Mouse (Mus musculus) olfactory bulb, adult 2 months (tissue): ENCODE measurements at regions not wholly inside any gene's neighbourhood (a gene's known extent, or its start where the extent isn't known, plus 50 kb on each side); places are given as distances from the start of the nearest gene placed in this dataset.

ENCODE experiments used
- H3K27ac ChIP-seq: fragments of 200-500 bp; 2 replicates; pipeline ENCODE4 v1.5.1; 2012; ENCODE audit warnings: low read depth, low read length; ENCODE audit not compliant: insufficient read depth
- H3K4me1 ChIP-seq: fragments of 200-500 bp; 2 replicates; pipeline ENCODE4 v1.6.1; 2012; ENCODE audit warnings: low read length; ENCODE audit not compliant: control insufficient read depth, insufficient read depth
- H3K4me3 ChIP-seq: fragments of 200-500 bp; 2 replicates; pipeline ENCODE4 v1.5.1; 2012; ENCODE audit warnings: mild to moderate bottlenecking, low read depth, low read length, moderate library complexity; ENCODE audit not compliant: insufficient read depth
- CTCF ChIP-seq: fragments of 200-500 bp; IDR thresholded peaks from 2 replicates; pipeline ENCODE4 v1.5.1; 2012; ENCODE audit warnings: low read depth, mild to moderate bottlenecking, low read length, moderate library complexity; ENCODE audit not compliant: insufficient read depth
- POLR2A ChIP-seq: fragments of 200-500 bp; IDR thresholded peaks from 2 replicates; pipeline ENCODE4 v1.6.1; 2012; ENCODE audit warnings: mild to moderate bottlenecking, low read depth, low read length, moderate library complexity; ENCODE audit not compliant: insufficient read depth
- WGBS: fragments of 180-500 bp; shearing (Covaris S2); methylation state at CpG from one replicate; pipeline ENCODE4 v1.1.7; 2018; 5-methylcytosine and 5-hydroxymethylcytosine counted together

DNA sequence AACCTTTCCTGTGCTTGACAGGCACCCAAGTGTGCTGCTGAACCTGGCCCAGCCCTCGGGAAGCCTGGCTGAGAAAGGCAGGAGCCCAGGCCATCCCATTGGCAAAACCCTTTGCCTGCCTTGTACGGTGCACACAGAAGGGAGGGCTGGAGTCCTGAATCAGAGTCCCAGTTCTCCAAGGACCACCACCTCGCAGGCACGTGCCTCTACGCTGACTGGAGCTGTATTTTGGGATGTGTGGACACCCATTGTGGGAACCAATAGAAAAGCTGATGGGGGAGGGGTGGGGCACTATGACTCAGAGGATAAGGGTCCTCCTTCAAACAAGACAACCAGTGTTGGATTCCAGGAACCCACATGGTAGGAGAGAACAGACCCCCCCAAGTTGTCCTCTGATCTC lies 97.4 kb downstream of the 1700001O22Rik start:
- no peak overlapping the region for H3K4me3 ChIP-seq
- no peak overlapping the region for H3K27ac ChIP-seq
- WGBS: 73% methylated on average over 5 of the region's 5 CpGs
- no peak for TF ChIP-seq CTCF
- no peak for TF ChIP-seq POLR2A
- peaks cover 43% of the 10 kb centered on the region for H3K4me1 ChIP-seq

- Histone ChIP-seq H3K4me3 (no peak overlapping the region), H3K4me1 (peaks cover 31% of the 10 kb centered on the region), H3K27ac (no peak overlapping the region)
- TF ChIP-seq POLR2A: no peak
- TF ChIP-seq CTCF: no peak
- 94% methylated on average over 1 of the region's 1 CpGs for WGBS
Observed at GRCm38 (mm10) chr2:30703308-30703707, 100.2 kb downstream of the 1700001O22Rik start.

GRCm38 (mm10) chr2:30702711-30703110 lies 100.8 kb downstream of the 1700001O22Rik start:
- WGBS: 23% methylated on average over 7 of the region's 7 CpGs
- TF ChIP-seq CTCF (no peak), POLR2A (no peak)
- H3K4me3 ChIP-seq: no peak overlapping the region
- H3K4me1 ChIP-seq: peaks cover 26% of the 10 kb centered on the region
- no peak overlapping the region for H3K27ac ChIP-seq

- H3K4me3 ChIP-seq: no peak overlapping the region
- TF ChIP-seq CTCF: no peak
- TF ChIP-seq POLR2A: no peak
- no peak overlapping the region for H3K27ac ChIP-seq
- peaks cover 16% of the 10 kb centered on the region for H3K4me1 ChIP-seq
- WGBS: 94% methylated on average over 2 of the region's 2 CpGs
Observed at GRCm38 (mm10) chr2:30700890-30701289, 102.6 kb downstream of the 1700001O22Rik start.

GRCm38 (mm10) chr2:30700471-30700870 lies 103.0 kb downstream of the 1700001O22Rik start:
- Histone ChIP-seq H3K4me1 (peaks cover 19% of the 10 kb centered on the region), H3K27ac (peak overlapping the region; percentile 7; the same call in 1 of the 2 replicates), H3K4me3 (no peak overlapping the region)
- WGBS: 97% methylated on average over 1 of the region's 1 CpGs
- no peak for TF ChIP-seq POLR2A
- no peak for TF ChIP-seq CTCF

DNA sequence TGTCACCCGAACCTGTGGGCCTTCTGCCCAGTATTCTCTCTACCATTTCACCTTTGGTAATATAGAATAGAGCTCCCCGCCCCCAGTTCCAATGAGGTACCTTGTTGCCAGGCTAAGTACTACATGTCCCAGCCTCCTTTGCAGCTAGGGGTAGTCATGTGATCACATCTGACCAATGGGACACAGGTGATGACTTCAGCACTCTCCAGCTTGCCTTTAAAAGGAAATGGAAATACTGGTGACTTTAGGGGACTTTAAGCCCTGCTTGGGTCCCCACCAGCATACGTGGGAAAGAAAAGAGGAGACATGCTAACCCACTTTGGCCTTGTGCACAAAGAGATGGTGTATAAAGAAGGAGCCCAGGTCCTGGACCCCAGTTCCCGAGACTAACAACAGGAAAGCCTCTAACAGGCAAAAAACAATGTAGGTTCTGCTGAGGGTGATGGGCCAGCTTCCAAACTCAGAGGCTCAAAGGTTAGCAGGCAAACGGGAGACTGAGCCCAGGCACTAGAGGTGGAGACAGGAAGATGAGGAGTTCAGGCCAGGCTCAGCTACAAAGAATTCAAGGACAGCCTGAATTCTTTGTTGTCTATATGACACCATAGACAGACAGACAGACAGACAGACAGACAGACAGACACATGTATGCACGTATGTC lies 103.5 kb downstream of the 1700001O22Rik start:
- no peak for TF ChIP-seq CTCF
- no peak for TF ChIP-seq POLR2A
- Histone ChIP-seq H3K27ac (peak overlapping the region; percentile 7; the same call in 1 of the 2 replicates), H3K4me3 (no peak overlapping the region), H3K4me1 (peaks cover 25% of the 10 kb centered on the region)
- 31% methylated on average over 6 of the region's 6 CpGs for WGBS

GRCm38 (mm10) chr2:30698758-30699535 lies 104.1 kb downstream of the Cstad start:
- peaks cover 31% of the 10 kb centered on the region for H3K4me1 ChIP-seq
- no peak for TF ChIP-seq POLR2A
- no peak for TF ChIP-seq CTCF
- H3K27ac ChIP-seq: no peak overlapping the region
- H3K4me3 ChIP-seq: no peak overlapping the region
- WGBS: 66% methylated on average over 6 of the region's 6 CpGs

- Histone ChIP-seq H3K27ac (no peak overlapping the region), H3K4me3 (no peak overlapping the region), H3K4me1 (peaks cover 40% of the 10 kb centered on the region)
- 91% methylated on average over 2 of the region's 2 CpGs for WGBS
- no peak for TF ChIP-seq CTCF
- no peak for TF ChIP-seq POLR2A
Observed at GRCm38 (mm10) chr2:30697851-30698250, 103.0 kb downstream of the Cstad start.

- peak overlapping the region; percentile 78 for H3K27ac ChIP-seq
- H3K4me1 ChIP-seq: peaks cover 57% of the 10 kb centered on the region
- WGBS: 70% methylated on average over 11 of the region's 11 CpGs
- no peak overlapping the region for H3K4me3 ChIP-seq
- TF ChIP-seq CTCF: no peak
- TF ChIP-seq POLR2A: no peak
Observed at GRCm38 (mm10) chr2:30695771-30696456, 101.1 kb downstream of the Cstad start.
